Comparison of ENCODE assay signal across 9 mouse cellular contexts in genomic region chr19:55839036-55839555, GRCm38 (mm10).
DNase-seq lines count a peak whose midpoint lies in the region; ATAC-seq and TF ChIP-seq lines count a peak whose summit lies in the region.
"Had no signal": no experiment of that assay in that cellular context is flagged by ENCODE, and none has a peak within 500 bp of the region (broad histone marks: within the 10 kb centered on the region; RNA-seq: fewer than 3 reads in every experiment).

No protein-coding gene starts in this region.

- peaks cover 55% of the 10 kb centered on the region for H3K4me1 ChIP-seq in lung, embryonic 15.5 days
- peaks cover 17% of the 10 kb centered on the region for H3K4me1 ChIP-seq in lung, adult 2 months (ENCODE audit: control insufficient read depth, insufficient read depth, low read length)
- H3K4me1 ChIP-seq in kidney, embryonic 16.5 days (ENCODE audit: insufficient read depth, low read length) = peaks cover 51% of the 10 kb centered on the region
- peaks cover 25% of the 10 kb centered on the region for H3K4me1 ChIP-seq in neural tube, embryonic 15.5 days

- H3K4me3 ChIP-seq in lung, embryonic 15.5 days = no peak overlapping the region
- no peak overlapping the region for H3K4me3 ChIP-seq in lung, adult 2 months (replicated peaks; ENCODE audit: extremely low read depth, low read depth, low read length)
- no peak overlapping the region for H3K4me3 ChIP-seq in kidney, embryonic 16.5 days (ENCODE audit: low read length)
- H3K4me3 ChIP-seq in neural tube, embryonic 15.5 days (replicated peaks) = no peak overlapping the region

- H3K9me3 ChIP-seq in lung, embryonic 15.5 days = no peaks in the 10 kb centered on the region
- H3K9me3 ChIP-seq in kidney, embryonic 16.5 days (ENCODE audit: low read length) = no peaks in the 10 kb centered on the region
- H3K9me3 ChIP-seq in neural tube, embryonic 15.5 days (replicated peaks) = no peaks in the 10 kb centered on the region

- no peak for ATAC-seq in lung, embryonic 15.5 days (ENCODE audit: borderline replicate concordance, extremely low read depth, low FRiP score, low TSS enrichment)
- ATAC-seq in kidney, embryonic 16.5 days (ENCODE audit: low FRiP score, low TSS enrichment) = no peak
- ATAC-seq in neural tube, embryonic 15.5 days (ENCODE audit: low FRiP score) = no peak

- H3K9ac ChIP-seq in lung, embryonic 15.5 days = no peak overlapping the region
- no peak overlapping the region for H3K9ac ChIP-seq in kidney, embryonic 16.5 days (replicated peaks; ENCODE audit: low read length)
- H3K9ac ChIP-seq in neural tube, embryonic 15.5 days (replicated peaks) = no peak overlapping the region

- no peak for TF ChIP-seq POLR2A in lung, adult 2 months (IDR thresholded peaks at IDR 0.05; ENCODE audit: borderline replicate concordance, extremely low read depth, low read depth, low read length)

- no peak for DNase-seq in lung, adult 2 months
- peak; percentile 62 for DNase-seq in heart, adult 8-10 months (ENCODE audit: low spot score)
- DNase-seq in layer of hippocampus, postnatal 14 days (ENCODE audit: low spot score in 2 of 2) = no peak
- DNase-seq in gastrocnemius, postnatal 36 days = no peak
- DNase-seq in urinary bladder, adult 18-20 months (ENCODE audit: low spot score in 2 of 2) = no peak

- WGBS in lung, embryonic 15.5 days = 34% methylated on average over 10 of the region's 10 CpGs
- 28% methylated on average over 10 of the region's 10 CpGs for WGBS in lung, adult 2 months
- 43% methylated on average over 10 of the region's 10 CpGs for WGBS in kidney, embryonic 16.5 days
- 48% methylated on average over 10 of the region's 10 CpGs for WGBS in neural tube, embryonic 15.5 days

- peak overlapping the region; percentile 73 for H3K27ac ChIP-seq in lung, embryonic 15.5 days
- peak overlapping the region; percentile 83 for H3K27ac ChIP-seq in kidney, embryonic 16.5 days (ENCODE audit: low read length)
- H3K27ac ChIP-seq in neural tube, embryonic 15.5 days (replicated peaks) = peak overlapping the region; percentile 46

- intact Hi-C loops in gastrocnemius, postnatal 36 days (cut with DNase I) = no loop called here

- TF ChIP-seq CTCF in lung, adult 2 months (IDR thresholded peaks at IDR 0.05; ENCODE audit: insufficient read depth, low read length) = no peak

- peak overlapping the region; percentile 5; the same call in 1 of the 2 replicates for H3K4me2 ChIP-seq in lung, embryonic 15.5 days
- H3K4me2 ChIP-seq in kidney, embryonic 16.5 days (replicated peaks; ENCODE audit: low read depth, low read length) = 0 out of 2 replicates have a peak overlapping the region, but pooled peaks have one; percentile 1
- H3K4me2 ChIP-seq in neural tube, embryonic 15.5 days = no peak overlapping the region; the same call in 1 of the 2 replicates

- H3K27me3 ChIP-seq in lung, embryonic 15.5 days = no peaks in the 10 kb centered on the region
- no peaks in the 10 kb centered on the region for H3K27me3 ChIP-seq in kidney, embryonic 16.5 days (ENCODE audit: insufficient read depth, low read length)
- H3K27me3 ChIP-seq in neural tube, embryonic 15.5 days (replicated peaks) = no peaks in the 10 kb centered on the region

- no peaks in the 10 kb centered on the region for H3K36me3 ChIP-seq in lung, embryonic 15.5 days
- H3K36me3 ChIP-seq in kidney, embryonic 16.5 days (ENCODE audit: insufficient read depth, low read length) = 0 out of 2 replicates have a peak, but pooled peaks cover 6% of the 10 kb centered on the region
- no peaks in the 10 kb centered on the region for H3K36me3 ChIP-seq in neural tube, embryonic 15.5 days
- H3K36me3 ChIP-seq: G1E had no signal
